Mouse (Mus musculus) embryonic fibroblast, embryonic 13.5 days (primary cell): ENCODE measurements around the gene 4933414I15Rik.

Experiments used
- CTCF ChIP-seq: IDR thresholded peaks from 2 replicates; pipeline ENCODE4 v1.5.1; 2011; ENCODE audit warnings: mild to moderate bottlenecking, control low read depth, low read length, moderate library complexity, borderline replicate concordance; ENCODE audit not compliant: insufficient read depth
- POLR2A ChIP-seq: IDR thresholded peaks from 2 replicates; pipeline ENCODE4 v1.6.1; 2011; ENCODE audit warnings: low read depth, mild to moderate bottlenecking, control low read depth, low read length, moderate library complexity

DNA sequence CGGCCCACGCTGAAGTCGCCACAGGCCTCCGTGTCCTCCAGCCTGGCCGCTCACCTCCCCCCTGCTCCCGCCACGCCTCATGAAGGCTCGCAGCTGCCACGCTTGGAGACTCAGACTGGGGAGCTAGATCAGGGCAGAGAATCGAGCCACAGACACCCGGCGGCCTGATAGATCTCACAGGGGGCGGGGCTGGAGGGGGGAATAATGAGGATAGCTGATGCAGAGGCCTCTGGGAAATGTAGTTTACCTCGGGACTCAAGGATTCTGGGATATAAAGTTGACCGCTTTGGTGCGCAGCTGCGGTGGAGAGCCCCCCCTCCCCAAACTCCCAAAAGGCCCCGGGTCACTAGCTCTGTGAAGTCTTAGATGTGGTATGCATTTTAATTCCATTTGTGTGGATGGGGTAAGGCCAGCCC lies 12.1 kb downstream of the 4933414I15Rik start, which contains the start of gene Zfp354b:
- peak; percentile 64 for TF ChIP-seq POLR2A
- TF ChIP-seq CTCF = no peak
